Mouse (Mus musculus) retina, embryonic 14.5 days (tissue): ENCODE results near the gene C2cd5.
A peak's percentile ranks its signal among the peaks of the same experiment; 100 is the strongest.

ENCODE experiments used
- DNase-seq: peaks from one replicate; pipeline ENCODE4 v3.0.0-alpha.2; 2015; ENCODE audit warnings: low spot score

The C2cd5 gene

GRCm38 (mm10) chr6:143115011-143115445 is 15.1 kb upstream of the C2cd5 start:
- no peak for DNase-seq

DNA sequence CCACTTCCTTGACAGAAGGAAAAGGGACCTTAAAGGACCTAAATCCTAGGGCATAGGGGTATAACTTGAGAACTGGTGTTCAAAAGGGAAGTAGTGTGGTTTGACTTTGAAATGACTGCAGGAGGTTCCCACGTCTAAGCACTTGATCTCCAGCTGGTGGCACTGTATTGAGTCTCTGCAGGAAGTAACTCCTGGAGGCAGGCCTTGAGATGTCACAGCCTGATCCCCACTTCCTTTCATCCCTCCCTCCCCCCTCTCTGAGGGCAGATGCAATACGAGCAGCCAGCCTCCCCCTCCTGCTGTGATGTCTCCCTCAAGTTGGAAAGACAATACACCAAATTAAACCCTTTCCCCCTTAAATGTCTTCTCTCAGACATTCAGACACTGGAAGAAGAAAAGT is 14.6 kb upstream of the C2cd5 start:
- no peak for DNase-seq

GRCm38 (mm10) chr6:143110371-143110770 is 10.4 kb upstream of the C2cd5 start:
- no peak for DNase-seq

GRCm38 (mm10) chr6:143109622-143110218 is 9.8 kb upstream of the C2cd5 start:
- no peak for DNase-seq

GRCm38 (mm10) chr6:143108031-143108430 is 8.1 kb upstream of the C2cd5 start:
- no peak for DNase-seq

DNA sequence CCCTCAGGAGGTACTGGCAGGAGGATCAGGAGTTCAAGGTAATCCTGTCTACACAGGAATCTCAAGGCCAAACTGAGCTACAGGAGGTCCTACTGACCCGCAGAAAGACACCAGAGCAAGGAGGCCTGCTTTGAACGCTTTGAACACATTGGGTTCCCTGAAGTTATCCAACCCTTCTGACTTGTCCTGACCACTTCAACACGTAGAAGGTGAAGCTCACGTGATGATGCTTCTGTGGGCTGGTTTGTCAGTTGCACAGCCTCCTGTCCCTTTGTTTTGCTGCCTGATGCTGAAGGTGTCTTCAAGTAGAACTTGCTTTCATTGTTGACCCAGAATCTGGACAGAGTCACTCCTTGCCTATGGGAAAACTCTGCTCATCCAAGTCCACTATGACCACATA is 7.7 kb upstream of the C2cd5 start:
- no peak for DNase-seq

GRCm38 (mm10) chr6:143105766-143106165 is 5.8 kb upstream of the C2cd5 start:
- DNase-seq = no peak

DNA sequence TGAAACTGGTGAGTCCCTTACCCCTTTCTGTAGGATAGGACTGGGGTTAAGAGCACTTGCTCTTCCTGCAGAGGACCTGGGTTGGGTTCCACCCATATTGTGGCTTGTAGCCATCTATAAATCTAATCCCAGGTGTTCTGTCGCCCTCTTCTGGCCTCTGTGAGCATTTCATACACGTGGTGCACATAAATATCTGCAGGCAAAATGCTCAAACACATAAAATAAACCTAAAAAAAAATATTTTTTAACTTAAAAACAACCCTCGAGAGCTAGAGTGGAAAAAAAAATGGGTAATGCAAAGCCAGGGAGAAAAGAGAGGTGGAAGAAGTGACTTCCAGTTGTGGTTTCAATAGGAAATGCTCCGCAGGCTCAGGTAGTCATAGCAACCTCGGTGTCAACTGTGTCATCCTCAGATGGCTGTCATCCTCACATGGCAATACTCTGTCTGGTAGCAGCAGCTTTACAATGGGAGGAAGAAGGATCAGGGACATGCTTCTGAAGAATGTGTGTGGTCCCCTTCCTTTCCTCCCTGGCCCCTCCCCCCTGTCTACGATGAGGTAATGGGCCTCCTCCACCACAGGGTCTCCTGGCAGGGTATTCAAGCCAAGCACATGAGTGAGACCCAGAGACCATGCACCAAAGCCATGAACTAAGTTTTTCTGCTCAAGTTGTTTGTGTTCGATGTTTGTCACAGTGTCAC is 4.2 kb upstream of the C2cd5 start:
- no peak for DNase-seq

- DNase-seq = no peak
Measured at GRCm38 (mm10) chr6:143100478-143101115, 656 bp upstream of the C2cd5 start.

- peak; percentile 61 for DNase-seq
Measured at GRCm38 (mm10) chr6:143099281-143099680, 660 bp downstream of the C2cd5 start.

DNA sequence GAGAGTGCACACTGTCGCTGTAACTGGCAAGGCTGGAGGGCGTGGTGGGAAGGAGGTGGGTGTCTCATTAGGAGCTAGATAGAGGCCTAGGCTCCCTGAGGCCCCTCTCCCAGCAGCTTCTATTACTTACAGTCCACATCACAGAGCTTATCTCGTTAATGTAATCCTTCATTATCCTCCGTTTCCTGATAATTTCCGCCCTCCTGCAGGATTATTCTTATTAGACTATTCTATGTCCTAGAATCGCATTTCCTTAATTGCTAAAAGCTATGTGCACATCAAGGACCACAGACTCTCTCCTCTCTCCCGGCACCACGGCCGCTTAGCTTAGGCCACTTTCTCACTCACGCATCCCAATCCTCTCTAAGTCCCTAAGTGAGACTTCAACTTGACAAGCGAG is 4.8 kb downstream of the C2cd5 start:
- DNase-seq = peak; percentile 68

GRCm38 (mm10) chr6:143092856-143093255 is 7.1 kb downstream of the C2cd5 start:
- no peak for DNase-seq

GRCm38 (mm10) chr6:143091076-143091475 is 8.9 kb downstream of the C2cd5 start:
- no peak for DNase-seq

DNA sequence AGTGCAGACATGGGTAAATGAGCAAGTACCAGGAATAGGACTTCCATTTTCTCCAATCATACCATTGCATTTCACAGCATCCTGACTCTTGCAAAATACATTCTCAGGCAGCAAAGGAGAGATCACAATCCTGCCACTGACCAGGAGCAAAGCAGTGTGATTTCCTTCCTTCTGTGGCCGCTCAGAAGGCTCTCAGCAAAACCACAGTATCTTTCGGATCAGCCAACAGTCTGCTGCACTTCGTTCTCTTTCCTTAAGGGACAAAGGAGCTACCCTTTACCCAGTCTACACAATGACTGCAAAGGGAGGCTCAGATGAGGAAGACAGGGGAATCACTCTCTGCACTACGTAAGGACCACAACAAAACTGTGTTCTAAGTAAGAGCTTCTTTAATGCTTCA is 12.6 kb downstream of the C2cd5 start:
- no peak for DNase-seq

DNA sequence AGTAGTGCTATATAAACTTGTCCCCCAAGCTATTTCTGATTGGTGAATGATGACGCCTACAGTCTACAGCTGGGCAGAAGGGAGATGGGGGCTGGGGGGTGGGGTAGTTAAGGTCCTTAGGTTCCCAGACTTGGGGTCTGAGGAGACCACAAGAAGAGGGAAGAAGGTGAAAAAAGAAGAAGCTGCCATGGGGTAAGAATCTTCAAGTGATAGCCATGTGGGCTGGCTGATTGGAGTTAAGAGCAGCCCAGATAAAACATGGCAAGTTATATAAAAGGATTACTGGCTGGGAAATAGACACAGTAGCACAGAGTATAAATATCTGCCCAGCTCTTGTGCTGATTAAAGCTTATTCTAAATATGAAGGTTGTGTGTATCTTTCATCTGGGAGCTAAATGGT is 14.0 kb downstream of the C2cd5 start:
- DNase-seq = no peak

GRCm38 (mm10) chr6:143084314-143085025 is 15.5 kb downstream of the C2cd5 start:
- DNase-seq = no peak

- DNase-seq = no peak
Measured at GRCm38 (mm10) chr6:143081479-143082106, 18.3 kb downstream of the C2cd5 start.

DNA sequence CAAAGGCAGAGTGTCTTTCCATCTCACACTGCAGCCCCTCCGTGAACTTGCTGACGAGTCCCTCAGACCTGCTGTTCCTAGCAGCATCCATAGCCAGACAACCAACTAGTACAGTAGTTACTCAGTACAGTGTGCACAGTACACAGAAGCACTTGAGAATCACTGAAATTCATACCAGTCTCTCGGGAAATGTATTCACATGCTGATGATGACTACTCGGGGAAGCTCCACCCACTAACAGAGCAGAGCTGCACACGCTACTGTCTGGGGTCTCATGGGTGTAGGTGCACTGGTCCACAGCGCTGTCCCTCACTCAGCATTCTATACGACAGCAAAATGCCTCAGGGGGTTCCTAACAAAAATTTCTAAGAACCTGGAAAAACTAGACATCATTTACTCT is 19.2 kb downstream of the C2cd5 start:
- DNase-seq = no peak

DNA sequence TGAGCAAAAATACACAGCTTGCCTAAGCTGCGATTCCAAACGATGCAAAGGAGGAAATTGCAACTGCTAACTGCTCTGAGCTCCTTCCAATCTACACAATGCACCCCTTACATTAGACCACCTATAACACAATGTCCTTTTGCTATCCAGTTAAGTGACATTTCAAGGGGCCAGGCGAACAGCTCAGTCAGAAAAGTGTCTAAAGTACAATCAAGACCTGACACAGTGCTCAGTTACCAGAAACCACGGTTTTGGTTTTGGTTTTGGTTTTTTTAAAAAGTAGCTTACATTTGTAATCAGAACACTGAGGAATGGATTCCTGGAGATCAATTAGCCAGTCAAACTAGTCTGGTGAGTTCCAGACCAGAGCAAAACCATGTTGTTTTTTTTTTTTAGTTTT is 20.8 kb downstream of the C2cd5 start:
- no peak for DNase-seq

DNA sequence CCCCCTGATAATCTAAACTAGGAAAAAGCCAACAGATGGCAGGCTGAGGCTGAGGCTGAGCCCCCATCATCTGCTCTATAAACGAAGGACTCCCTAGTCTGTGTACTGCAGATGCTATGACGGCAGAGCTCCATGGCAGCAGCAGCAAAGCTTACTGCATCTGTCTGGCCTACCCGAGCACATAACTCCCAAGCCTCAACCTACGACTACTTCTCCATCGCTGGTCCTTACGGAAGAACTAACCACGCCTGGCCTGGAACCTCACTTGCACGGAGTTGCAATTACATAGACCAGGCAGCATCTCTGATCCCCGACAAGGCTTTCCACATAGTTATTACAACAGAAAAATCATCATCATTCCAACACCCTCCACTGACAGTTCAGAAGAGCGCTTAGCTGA is 23.5 kb downstream of the C2cd5 start:
- DNase-seq = no peak

DNA sequence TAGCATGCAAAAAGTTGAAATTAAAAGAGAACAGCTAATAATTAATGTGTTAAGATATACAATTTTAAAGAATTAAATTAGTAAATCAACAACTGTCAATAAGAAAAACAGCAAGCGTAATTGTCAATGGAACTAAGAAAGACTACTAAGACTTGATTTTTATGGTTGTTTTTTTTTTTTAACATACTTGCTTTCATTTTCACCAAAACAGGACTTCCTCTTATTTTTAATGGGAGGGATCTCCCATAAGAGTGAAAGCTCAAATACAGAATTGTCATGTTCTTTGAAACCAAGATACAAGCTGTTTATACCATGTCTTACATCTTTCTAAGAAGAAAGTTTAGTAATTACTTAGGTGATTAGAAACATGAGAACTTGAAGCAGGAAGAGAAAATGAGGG is 26.0 kb downstream of the C2cd5 start:
- DNase-seq = no peak

GRCm38 (mm10) chr6:143073476-143073875 is 26.5 kb downstream of the C2cd5 start:
- no peak for DNase-seq
